Mouse (Mus musculus) ES-E14 (cell line): ENCODE data around the gene Cd300c. TPM values are rescaled to one million over a fixed set of nuclear protein-coding genes. Genes with fewer than 3 reads are reported as not detected.

Experiments used
- DNase-seq: peaks from one replicate; pipeline ENCODE4 v3.0.0-alpha.2; 2013; ENCODE audit warnings: low read depth, low spot score
- H3K27ac ChIP-seq: 2 replicates; pipeline ENCODE4 v1.5.1; 2012; ENCODE audit warnings: low read depth, mild to moderate bottlenecking, low read length, moderate library complexity, mixed read lengths; ENCODE audit not compliant: poor library complexity, insufficient read depth, severe bottlenecking
- H3K36me3 ChIP-seq: 2 replicates; pipeline ENCODE4 v1.6.1; 2012; ENCODE audit warnings: mild to moderate bottlenecking, low read length, moderate library complexity, mixed read lengths; ENCODE audit not compliant: control insufficient read depth, poor library complexity, insufficient read depth, severe bottlenecking
- H3K4me1 ChIP-seq, 2 experiments: fragments of 150-350 bp in 1 of 2; sonication (generic) in 1 of 2; 2 replicates each; pipeline ENCODE4 v1.6.1; 2012; ENCODE audit warnings: low read length in 2 of 2, mild to moderate bottlenecking in 1 of 2, mixed read lengths in 1 of 2; ENCODE audit not compliant: control insufficient read depth in 2 of 2, insufficient read depth in 2 of 2, poor library complexity in 1 of 2
- H3K4me3 ChIP-seq, 2 experiments: fragments of 150-350 bp in 1 of 2; sonication (generic) in 1 of 2; 2 replicates each; pipeline ENCODE4 v1.5.1; 2012; ENCODE audit warnings: low read length in 2 of 2, low read depth in 1 of 2, mild to moderate bottlenecking in 1 of 2, mixed read lengths in 1 of 2; ENCODE audit not compliant: insufficient read depth in 1 of 2, poor library complexity in 1 of 2, severe bottlenecking in 1 of 2
- H3K9ac ChIP-seq: 2 replicates; pipeline ENCODE4 v1.6.1; 2012; ENCODE audit warnings: low read depth, mild to moderate bottlenecking, low read length, mixed read lengths; ENCODE audit not compliant: poor library complexity, insufficient read depth, severe bottlenecking
- H3K9me3 ChIP-seq: fragments of 150-350 bp; sonication (generic); 2 replicates; pipeline ENCODE4 v1.6.1; 2012; ENCODE audit warnings: low read depth, mild to moderate bottlenecking, low read length; ENCODE audit not compliant: control insufficient read depth, insufficient read depth
- CHD2 ChIP-seq: IDR thresholded peaks from 2 replicates; pipeline ENCODE4 v1.6.1; 2014; ENCODE audit warnings: mild to moderate bottlenecking, low read depth, low read length, inconsistent platforms
- HCFC1 ChIP-seq: IDR thresholded peaks from 2 replicates; pipeline ENCODE4 v1.6.1; 2012; ENCODE audit warnings: low read length, inconsistent platforms, borderline replicate concordance; ENCODE audit not compliant: insufficient read depth
- MAFK ChIP-seq: IDR thresholded peaks from 2 replicates; pipeline ENCODE4 v1.6.1; 2014; ENCODE audit warnings: mild to moderate bottlenecking, low read depth, low read length, inconsistent platforms; ENCODE audit not compliant: insufficient read depth
- ZC3H11A ChIP-seq: IDR thresholded peaks from 2 replicates; pipeline ENCODE4 v1.6.1; 2012; ENCODE audit warnings: low read depth, mild to moderate bottlenecking, inconsistent platforms, low read length, borderline replicate concordance
- ZNF384 ChIP-seq: IDR thresholded peaks from 2 replicates; pipeline ENCODE4 v1.6.1; 2012; ENCODE audit warnings: low read depth, low read length, inconsistent platforms
- in situ Hi-C, 2 experiments: fragments of 600-800 bp; cut with MboI; formaldehyde crosslinking; loops; one replicate each; pipeline ENCODE4 v1.15.1; 2025; ENCODE audit warnings: low sequenced_read_pairs in 2 of 2, inconsistent platforms in 1 of 2; ENCODE audit not compliant: unreplicated experiment in 2 of 2
- total RNA-seq: library from RNA; depleted of rRNA; stranded (reverse); fragments of 300-350 nt; gene quantifications from 2 replicates; pipeline ENCODE4 v1.2.3, GENCODE M21; 2012; rRNA removed

Gene Cd300c
- total RNA-seq, 1 experiment = not detected

- TF ChIP-seq MAFK = no peak
- Histone ChIP-seq H3K9me3 (no peaks in the 10 kb centered on the region), H3K36me3 (no peaks in the 10 kb centered on the region), H3K9ac (no peak overlapping the region), H3K4me3 (no peak overlapping the region), H3K4me1 (no peaks in the 10 kb centered on the region), H3K27ac (no peak overlapping the region)
- no peak for DNase-seq
- in situ Hi-C loops = loop anchor here in 1 of 2 experiments (25.0 kb wide), 1 partner anchor 171 kb away; the partner anchor contains the start of gene Dnaic2
Observed at GRCm38 (mm10) chr11:114908086-114908485, 60.9 kb downstream of the Cd300c start.

GRCm38 (mm10) chr11:114907567-114907966, 61.4 kb downstream of the Cd300c start:
- H3K4me1 ChIP-seq = no peaks in the 10 kb centered on the region
- TF ChIP-seq HCFC1 (no peak), ZNF384 (no peak), CHD2 (no peak), ZC3H11A (no peak), MAFK (no peak)
- H3K9ac ChIP-seq = no peak overlapping the region
- in situ Hi-C loops = loop anchor here in 1 of 2 experiments (25.0 kb wide), 1 partner anchor 170 kb away; the partner anchor contains the start of gene Dnaic2
- H3K9me3 ChIP-seq = no peaks in the 10 kb centered on the region
- DNase-seq = no peak
- no peaks in the 10 kb centered on the region for H3K36me3 ChIP-seq
- H3K4me3 ChIP-seq = no peak overlapping the region
- H3K27ac ChIP-seq = no peak overlapping the region

Other genes with a start within 250 kb of the Cd300c start
- 0.71 and 2.6 TPM in 2 replicates for gene Dnaic2, start 241.7 kb downstream of the Cd300c start, total RNA-seq
- 0.90 and 1.1 TPM in 2 replicates for gene Kif19a, start 203.8 kb downstream of the Cd300c start, total RNA-seq
- gene Btbd17, start 173.2 kb downstream of the Cd300c start, total RNA-seq = 1.6 and 1.7 TPM in 2 replicates
- 0.27 TPM in 1 of 2 replicates, not detected in the other for gene Gpr142, start 170.2 kb downstream of the Cd300c start, total RNA-seq
- 35.9 and 36.5 TPM in 2 replicates for gene Gprc5c, start 118.0 kb downstream of the Cd300c start, total RNA-seq
- 0.22 and 0.58 TPM in 2 replicates for gene Cd300a, start 79.1 kb downstream of the Cd300c start, total RNA-seq
- not detected in 2 replicates for gene Cd300lb, start 34.8 kb downstream of the Cd300c start, total RNA-seq
- gene Cd300ld, start 20.8 kb upstream of the Cd300c start, total RNA-seq = 0.09 TPM in 1 of 2 replicates, not detected in the other
- not detected in 2 replicates for gene Cd300c2, start 32.7 kb upstream of the Cd300c start, total RNA-seq
- not detected in 2 replicates for gene Cd300ld2, start 47.0 kb upstream of the Cd300c start, total RNA-seq
- gene Cd300ld4, start 57.9 kb upstream of the Cd300c start, total RNA-seq = not detected in 2 replicates
- not detected in 2 replicates for gene Cd300ld5, start 68.6 kb upstream of the Cd300c start, total RNA-seq
- not detected in 2 replicates for gene Cd300ld3, start 79.3 kb upstream of the Cd300c start, total RNA-seq
- 0.09 and 0.11 TPM in 2 replicates for gene Cd300e, start 93.0 kb upstream of the Cd300c start, total RNA-seq
- gene Rab37, start 122.3 kb upstream of the Cd300c start, total RNA-seq = 0.67 and 0.85 TPM in 2 replicates
- gene Cd300lf, start 164.8 kb upstream of the Cd300c start, total RNA-seq = 0.40 and 0.42 TPM in 2 replicates
- 40.3 and 43.9 TPM in 2 replicates for gene Slc9a3r1, start 194.2 kb upstream of the Cd300c start, total RNA-seq
- gene Tmem104, start 218.3 kb upstream of the Cd300c start, total RNA-seq = 14.7 and 17.2 TPM in 2 replicates
- gene Nat9, start 218.7 kb upstream of the Cd300c start, total RNA-seq = 16.9 and 19.3 TPM in 2 replicates